Mouse (Mus musculus) G1E (cell line): ENCODE results near the gene Aim2.

ENCODE experiments used
- CTCF ChIP-seq: IDR thresholded peaks from 2 replicates; pipeline ENCODE4 v1.5.1; 2012; ENCODE audit warnings: low read depth, low read length, inconsistent platforms, mixed read lengths
- GATA1 ChIP-seq: IDR thresholded peaks from 2 replicates; pipeline ENCODE4 v1.6.1; 2012; ENCODE audit warnings: borderline replicate concordance, low read length, inconsistent platforms, mixed read lengths
- TAL1 ChIP-seq: conservative IDR thresholded peaks from 2 replicates; pipeline ENCODE4 v1.6.1; 2012; ENCODE audit warnings: low read depth, low read length, inconsistent platforms, mixed read lengths

DNA sequence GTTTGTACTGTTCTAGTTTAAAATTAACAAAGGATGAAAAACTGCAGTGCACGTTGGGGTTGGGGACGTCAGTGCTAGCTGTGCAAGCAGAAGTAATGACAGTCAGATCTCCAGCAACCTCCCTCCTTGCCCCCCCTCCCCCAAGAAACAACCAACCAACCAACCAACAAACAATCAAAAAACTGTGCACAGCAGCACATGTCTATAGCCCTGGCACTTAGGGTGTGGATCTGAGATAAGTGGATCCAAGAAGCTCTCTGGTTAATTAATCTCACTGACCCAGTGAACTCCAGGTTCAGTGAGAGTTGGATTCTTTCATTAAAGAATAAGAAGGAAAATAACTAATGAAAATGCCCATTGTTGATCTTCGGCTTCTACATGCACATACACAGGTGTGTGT, 64.0 kb downstream of the Aim2 start:
- TF ChIP-seq TAL1 (no peak), CTCF (no peak), GATA1 (no peak)
